Mouse (Mus musculus): ENCODE measurements around the gene Slc22a2.

DNA sequence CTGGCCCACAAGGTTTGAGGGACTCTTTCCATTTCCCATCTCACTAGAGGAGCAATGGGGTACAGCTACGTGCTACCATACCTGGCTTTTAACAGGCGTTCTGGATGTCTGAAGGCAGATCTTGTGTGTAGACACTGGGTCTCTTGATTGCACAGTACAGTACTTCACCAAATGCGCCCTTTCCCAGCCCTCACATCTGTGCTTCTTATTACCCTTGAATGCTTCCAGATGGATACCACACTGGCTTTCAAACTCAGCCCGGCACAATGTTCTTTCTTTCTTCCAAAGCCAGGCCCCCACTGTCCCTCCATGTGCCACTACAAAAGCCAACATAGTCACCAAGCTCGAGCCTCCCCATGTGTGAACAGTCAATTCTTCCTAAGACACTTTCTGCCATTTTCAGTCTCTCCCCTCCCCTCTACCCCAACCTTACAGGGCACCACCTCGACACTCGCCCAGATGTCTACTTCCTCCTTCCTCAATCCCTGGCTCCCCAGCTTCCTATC lies 88.4 kb downstream of the Slc22a2 start:
- TF ChIP-seq CTCF (conservative IDR thresholded peaks at IDR 0.05; ENCODE audit: low read length) (no peak), POU5F1 (IDR thresholded peaks at IDR 0.05; ENCODE audit: borderline replicate concordance, low read length) (no peak), NANOG (IDR thresholded peaks at IDR 0.05; ENCODE audit: borderline replicate concordance, low read length) (no peak)

All from E14TG2a.4 (cell line).